Mouse (Mus musculus): ENCODE results near the gene Pabpn1. TPM values are rescaled to one million over a fixed set of nuclear protein-coding genes. Genes with fewer than 3 reads are reported as not detected.

Gene Pabpn1
- polyA plus RNA-seq (2017; shearing (Covaris generic)) = 100 to 1,000 TPM; 192 TPM

GRCm38 (mm10) chr14:54892200-54892599, at the start of gene Pabpn1:
Gene Pabpn1, plus strand, starts transcription at chr14:54892500.

GRCm38 (mm10) chr14:54870861-54871260, 21.4 kb upstream of the Pabpn1 start, which contains the start of gene Homez:
Gene Homez, minus strand, starts transcription at chr14:54870961.

GRCm38 (mm10) chr14:54877048-54877715, 15.1 kb upstream of the Pabpn1 start, which contains the start of gene Ppp1r3e:
Gene Ppp1r3e, minus strand, starts transcription at chr14:54877550.

GRCm38 (mm10) chr14:54883154-54884021, 8.9 kb upstream of the Pabpn1 start, which contains the start of the genes Bcl2l2 and Gm20521:
Gene Bcl2l2, plus strand, starts transcription at chr14:54883377.
Gene Gm20521, plus strand, starts transcription at chr14:54883441.

GRCm38 (mm10) chr14:54912886-54913285, 20.6 kb downstream of the Pabpn1 start, which contains the start of gene Slc22a17:
Gene Slc22a17, minus strand, starts transcription at chr14:54913132.

GRCm38 (mm10) chr14:54925349-54926342, 33.3 kb downstream of the Pabpn1 start, which contains the start of gene Efs:
Gene Efs, minus strand, starts transcription at chr14:54926126.

GRCm38 (mm10) chr14:54932645-54933150, 40.4 kb downstream of the Pabpn1 start, which contains the start of gene Il25:
Gene Il25, plus strand, starts transcription at chr14:54932695.

GRCm38 (mm10) chr14:54935904-54936830, 43.9 kb downstream of the Pabpn1 start, which contains the start of gene Cmtm5:
Gene Cmtm5, plus strand, starts transcription at chr14:54936261.

Other genes starting within 250 kb of the Pabpn1 start
- gene 1700123O20Rik, start 206.3 kb upstream of the Pabpn1 start, polyA plus RNA-seq (2017; shearing (Covaris generic)) = 10 to 100 TPM; 78.9 to 85.7 TPM
- gene Acin1, start 205.6 kb upstream of the Pabpn1 start, polyA plus RNA-seq (2017; shearing (Covaris generic)) = 10 to 100 TPM; 70.4 to 93.8 TPM
- 1 to 10 TPM in 1 of 2 experiments, under 1 TPM in 1; 0.06 to 2.6 TPM for gene Gm29776, start 193.7 kb upstream of the Pabpn1 start, polyA plus RNA-seq (2017; shearing (Covaris generic))
- gene Cebpe, start 180.3 kb upstream of the Pabpn1 start, polyA plus RNA-seq (2017; shearing (Covaris generic)) = not detected
- under 1 TPM; 0.14 to 0.76 TPM for gene Slc7a8, start 110.6 kb upstream of the Pabpn1 start, polyA plus RNA-seq (2017; shearing (Covaris generic))
- not detected for gene Rnf212b, start 78.4 kb upstream of the Pabpn1 start, polyA plus RNA-seq (2017; shearing (Covaris generic))
- gene Homez, start 21.5 kb upstream of the Pabpn1 start, polyA plus RNA-seq (2017; shearing (Covaris generic)) = 10 to 100 TPM; 13.5 to 15.9 TPM
- gene Ppp1r3e, start 14.9 kb upstream of the Pabpn1 start, polyA plus RNA-seq (2017; shearing (Covaris generic)) = 1 to 10 TPM; 2.2 to 4.4 TPM
- 1 to 10 TPM in 1 of 2 experiments, under 1 TPM in 1; 0.54 to 1.4 TPM for gene Bcl2l2, start 9.1 kb upstream of the Pabpn1 start, polyA plus RNA-seq (2017; shearing (Covaris generic))
- not detected for gene Gm20521, start 9.1 kb upstream of the Pabpn1 start, polyA plus RNA-seq (2017; shearing (Covaris generic))
- gene Slc22a17, start 20.6 kb downstream of the Pabpn1 start, polyA plus RNA-seq (2017; shearing (Covaris generic)) = 1 to 10 TPM; 1.8 to 8.8 TPM
- under 1 TPM; 0.35 to 0.92 TPM for gene Efs, start 33.6 kb downstream of the Pabpn1 start, polyA plus RNA-seq (2017; shearing (Covaris generic))
- under 1 TPM; 0.19 to 0.71 TPM for gene Il25, start 40.2 kb downstream of the Pabpn1 start, polyA plus RNA-seq (2017; shearing (Covaris generic))
- gene Cmtm5, start 43.8 kb downstream of the Pabpn1 start, polyA plus RNA-seq (2017; shearing (Covaris generic)) = 10 to 100 TPM in 1 of 2 experiments, under 1 TPM in 1; 0.39 to 10.2 TPM
- gene Myh6, start 74.4 kb downstream of the Pabpn1 start, polyA plus RNA-seq (2017; shearing (Covaris generic)) = 1 to 10 TPM in 1 of 2 experiments, under 1 TPM in 1; 0.05 to 1.4 TPM
- not detected for gene Gm17428, start 84.4 kb downstream of the Pabpn1 start, polyA plus RNA-seq (2017; shearing (Covaris generic))
- gene Myh7, start 102.1 kb downstream of the Pabpn1 start, polyA plus RNA-seq (2017; shearing (Covaris generic)) = 1 to 10 TPM in 1 of 2 experiments, under 1 TPM in 1; 0.39 to 1.8 TPM
- gene Ngdn, start 123.0 kb downstream of the Pabpn1 start, polyA plus RNA-seq (2017; shearing (Covaris generic)) = 100 to 1,000 TPM; 124 to 159 TPM
- 1 to 10 TPM; 5.9 to 8.6 TPM for gene Zfhx2, start 199.8 kb downstream of the Pabpn1 start, polyA plus RNA-seq (2017; shearing (Covaris generic))
- gene Thtpa, start 202.3 kb downstream of the Pabpn1 start, polyA plus RNA-seq (2017; shearing (Covaris generic)) = 10 to 100 TPM; 11.8 to 12.9 TPM
- gene Ap1g2, start 214.1 kb downstream of the Pabpn1 start, polyA plus RNA-seq (2017; shearing (Covaris generic)) = 100 to 1,000 TPM; 146 to 159 TPM
- 1 to 10 TPM in 1 of 2 experiments, under 1 TPM in 1; 0.14 to 2.3 TPM for gene Jph4, start 224.4 kb downstream of the Pabpn1 start, polyA plus RNA-seq (2017; shearing (Covaris generic))